Mouse (Mus musculus): Measurements from ENCODE around the gene Sidt2.

DNA sequence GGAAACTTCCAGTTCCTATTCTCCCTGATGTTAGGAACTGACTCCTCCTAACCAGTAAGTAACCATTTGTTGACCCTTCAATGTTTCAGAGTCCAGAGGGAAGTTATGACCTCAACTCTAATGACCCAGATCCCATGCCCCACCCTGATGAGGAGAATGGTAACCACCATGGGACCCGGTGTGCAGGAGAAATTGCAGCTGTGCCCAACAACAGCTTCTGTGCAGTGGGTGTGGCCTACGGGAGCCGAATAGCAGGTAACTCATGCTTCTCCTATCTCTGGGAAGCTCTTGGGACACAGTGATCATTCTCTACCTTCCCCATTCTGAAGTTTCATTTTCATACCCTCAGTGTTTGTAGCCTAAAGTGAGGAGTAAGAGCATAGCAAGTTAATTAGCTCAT lies 44.1 kb downstream of the Sidt2 start:
- no peak for TF ChIP-seq CTCF (IDR thresholded peaks at IDR 0.05; ENCODE audit: low read depth, low read length)
- TF ChIP-seq GATA1 (IDR thresholded peaks at IDR 0.05; ENCODE audit: borderline replicate concordance, low read length), result no peak
- no peak for TF ChIP-seq TAL1 (conservative IDR thresholded peaks at IDR 0.05; ENCODE audit: low read depth, low read length)
- TF ChIP-seq POLR2AphosphoS5 (IDR thresholded peaks at IDR 0.05; ENCODE audit: insufficient replicate concordance, low read depth, low read length), result no peak
- TF ChIP-seq GATA2 (IDR thresholded peaks at IDR 0.05; ENCODE audit: borderline replicate concordance, low read depth, low read length), result no peak
